Mouse (Mus musculus): Measurements from ENCODE around the gene Akap2.

The Akap2 gene

GRCm38 (mm10) chr4:57703574-57704470 is 13.6 kb upstream of the Akap2 start:
- DNase-seq, result no peak

DNA sequence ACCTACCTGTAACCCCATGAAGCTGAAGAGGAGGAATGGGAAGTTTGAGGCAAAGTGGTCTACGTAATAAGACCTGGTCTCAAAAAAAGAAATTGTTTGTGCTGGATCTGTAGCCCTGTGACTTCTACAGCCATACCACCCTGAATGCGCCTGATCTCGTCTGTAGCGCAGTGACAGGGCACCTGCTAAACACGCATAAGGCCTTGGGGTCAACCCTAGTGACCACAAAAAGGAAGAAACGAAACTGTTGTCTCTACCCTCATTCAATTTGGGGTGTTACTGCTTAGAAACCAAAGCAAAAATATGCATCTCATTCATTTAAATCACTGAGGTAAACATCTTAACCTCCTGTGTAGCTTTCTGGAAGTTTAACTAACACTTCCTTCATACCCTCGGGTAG is 12.9 kb upstream of the Akap2 start:
- no peak for DNase-seq

GRCm38 (mm10) chr4:57715849-57716248 is 1.6 kb upstream of the Akap2 start:
- no peak for DNase-seq

- DNase-seq, result no peak
Observed at GRCm38 (mm10) chr4:57716735-57717134, 722 bp upstream of the Akap2 start.

DNA sequence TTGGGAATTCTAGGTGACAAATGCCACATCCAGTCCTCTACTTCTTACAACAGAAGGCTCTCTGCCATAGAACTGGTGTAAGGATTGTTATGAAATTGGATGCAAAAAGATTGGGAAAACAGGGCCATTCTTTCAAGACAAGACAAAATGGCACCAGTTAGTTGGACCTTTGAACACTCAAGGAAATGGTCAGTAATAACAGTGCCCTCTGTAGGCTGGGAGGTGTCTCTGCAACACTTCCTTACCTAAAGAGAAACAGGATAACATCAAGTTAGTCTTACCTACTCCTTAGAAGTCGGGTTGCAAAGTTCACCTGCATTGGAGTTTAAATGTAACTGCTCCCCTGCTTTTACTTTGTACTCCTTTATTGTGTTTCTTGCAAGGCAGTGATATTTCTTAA is 1.9 kb downstream of the Akap2 start:
- no peak for DNase-seq

- DNase-seq, result no peak
Observed at GRCm38 (mm10) chr4:57720869-57721361, 3.5 kb downstream of the Akap2 start.

DNA sequence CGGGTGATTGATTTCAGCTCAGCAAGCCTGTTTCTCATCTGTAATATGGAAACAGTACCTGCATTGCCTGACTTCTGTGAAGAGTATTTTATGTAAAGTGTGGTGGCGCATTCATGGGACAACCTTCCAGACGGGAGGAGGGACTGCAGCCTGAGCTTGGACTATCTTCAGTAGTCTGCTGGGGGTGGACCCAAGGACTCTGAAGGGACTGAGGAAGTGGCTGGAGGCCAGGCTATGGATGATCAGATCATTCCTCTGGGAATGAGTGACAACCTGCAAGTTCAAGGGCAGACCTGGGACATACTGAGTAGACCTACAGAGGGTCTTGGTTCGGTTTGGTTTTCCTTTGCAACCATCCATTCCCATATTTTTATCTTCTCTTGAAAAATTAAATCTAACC is 4.8 kb downstream of the Akap2 start:
- DNase-seq, result no peak

GRCm38 (mm10) chr4:57723659-57724058 is 6.2 kb downstream of the Akap2 start:
- DNase-seq, result no peak

- DNase-seq, result no peak
Observed at GRCm38 (mm10) chr4:57725569-57725968, 8.1 kb downstream of the Akap2 start.

GRCm38 (mm10) chr4:57728611-57729183 is 11.2 kb downstream of the Akap2 start:
- no peak for DNase-seq

GRCm38 (mm10) chr4:57730047-57730446 is 12.6 kb downstream of the Akap2 start:
- no peak for DNase-seq

DNA sequence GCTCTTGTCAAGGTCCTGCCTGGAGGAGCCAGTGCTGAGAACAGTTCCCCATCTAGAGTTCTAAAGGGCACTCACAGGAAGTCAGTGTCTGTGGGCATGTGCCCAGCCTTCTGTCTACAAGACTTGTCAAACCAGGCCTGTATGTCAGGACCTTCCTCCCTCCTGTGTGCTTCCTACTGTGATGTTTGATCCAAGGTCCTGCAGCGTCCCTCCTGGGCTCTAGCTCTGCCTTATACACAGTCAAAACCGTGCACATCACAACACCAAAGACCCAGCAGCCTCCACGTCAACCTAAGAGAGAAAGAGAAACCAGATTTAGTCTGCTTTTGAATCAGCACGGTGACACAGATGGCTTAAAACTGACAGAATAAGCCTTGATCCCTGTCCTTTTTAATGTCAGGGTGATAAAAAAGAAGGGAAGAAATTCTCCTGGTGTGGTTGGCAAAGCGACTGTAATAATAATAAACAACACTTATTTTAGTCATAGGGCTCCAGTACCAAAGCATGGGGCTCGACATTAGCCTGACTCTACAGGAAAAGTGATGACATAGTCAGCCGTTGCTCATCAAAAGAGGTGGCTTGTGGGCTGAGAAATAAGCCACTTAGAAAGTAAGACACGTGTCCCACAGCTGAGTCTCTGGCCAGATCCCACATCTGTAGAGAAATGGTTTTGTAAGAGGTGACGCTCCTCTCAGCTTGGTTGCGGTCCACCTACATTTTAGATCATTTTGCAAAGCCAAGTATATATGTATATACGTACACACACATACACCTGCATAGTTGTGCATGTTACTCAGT is 13.5 kb downstream of the Akap2 start:
- DNase-seq, result no peak

DNA sequence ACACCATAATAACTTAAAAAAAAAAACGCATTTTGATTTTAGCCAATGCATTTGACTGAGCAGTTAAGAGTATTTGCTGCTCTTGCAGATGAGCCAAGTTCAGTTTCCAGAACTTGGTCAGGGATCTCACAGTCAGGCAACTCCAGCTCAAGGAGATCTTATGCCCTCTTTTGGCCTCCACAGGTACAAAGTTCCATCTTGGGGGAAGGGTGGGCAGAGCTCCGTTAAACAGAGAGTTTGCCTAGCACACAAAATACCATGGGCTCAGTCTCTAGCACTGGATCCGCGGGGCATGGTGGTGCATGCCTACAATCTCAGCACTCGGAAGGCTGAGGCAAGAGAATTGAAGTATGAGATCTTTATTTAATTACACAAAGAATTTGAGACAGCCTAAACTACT is 14.9 kb downstream of the Akap2 start:
- DNase-seq, result no peak

DNA sequence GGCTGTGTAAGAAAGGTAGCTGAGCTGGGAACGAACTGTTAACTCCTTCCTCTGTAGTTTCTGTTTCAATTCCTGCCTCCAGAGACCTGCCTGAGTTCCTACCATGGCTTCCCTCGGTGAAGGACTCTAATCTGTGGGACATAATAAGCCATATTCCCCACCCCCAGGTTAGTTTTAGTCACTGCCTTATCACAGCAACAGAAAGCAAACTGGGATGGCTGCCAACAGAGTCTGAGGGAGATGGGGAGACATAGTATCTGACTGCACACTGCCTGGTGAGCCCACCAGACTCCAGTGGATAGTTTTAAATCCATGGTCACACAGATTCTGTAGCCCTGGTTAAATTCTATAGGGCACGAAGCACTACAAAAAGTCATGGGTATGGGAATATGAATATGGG is 16.0 kb downstream of the Akap2 start:
- DNase-seq, result no peak

DNA sequence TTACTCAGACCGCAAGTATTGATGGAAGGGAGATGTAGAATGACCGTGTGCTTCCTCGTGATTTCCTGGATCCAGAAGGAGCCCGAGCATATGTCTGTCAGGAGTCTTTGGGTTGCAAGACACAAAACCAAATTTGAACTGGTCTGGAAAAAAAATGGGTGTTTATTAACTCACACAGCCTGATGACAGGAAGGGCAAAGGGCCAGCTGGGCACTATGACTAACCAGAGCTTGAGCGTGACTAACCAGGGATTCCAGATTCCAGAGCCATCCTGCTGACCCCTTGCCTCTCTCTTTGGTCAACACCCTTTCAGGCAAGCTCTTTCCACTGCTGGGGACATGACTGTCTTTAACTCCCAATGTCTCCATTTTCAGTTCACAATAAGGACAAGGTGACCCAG is 18.0 kb downstream of the Akap2 start:
- DNase-seq, result no peak

DNA sequence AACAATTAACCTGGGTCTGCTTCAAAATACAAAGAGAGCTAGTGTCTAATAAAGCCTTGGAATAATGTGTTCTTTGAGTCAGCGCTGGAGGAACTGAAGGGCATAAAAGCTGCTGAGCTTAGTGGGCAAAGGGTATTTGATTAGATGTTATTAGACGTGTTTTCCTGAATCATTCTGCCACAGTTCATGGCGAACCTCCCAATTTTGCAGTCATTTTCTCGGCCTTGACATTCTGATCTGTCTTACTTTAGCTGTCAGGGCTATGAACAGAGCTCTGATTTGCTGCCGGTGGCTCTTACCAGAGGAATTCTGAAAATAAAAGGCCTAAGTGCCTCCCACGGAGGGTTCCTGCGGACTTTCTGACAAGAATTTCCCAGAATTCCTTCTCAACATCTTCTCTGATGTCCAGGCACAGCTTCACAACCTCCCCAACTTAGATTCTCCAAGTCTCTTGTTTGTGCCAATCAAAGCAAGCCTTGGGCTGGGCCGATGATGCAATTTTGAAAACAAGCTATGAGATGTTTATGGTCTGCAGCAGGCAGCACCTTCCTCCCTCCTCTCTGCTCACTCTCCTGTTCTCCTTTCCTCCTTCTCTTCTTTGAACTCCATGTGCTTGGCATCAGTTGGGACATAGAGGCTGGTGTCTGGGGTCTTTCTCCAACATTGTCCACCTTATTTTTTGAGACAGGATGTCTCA is 21.5 kb downstream of the Akap2 start:
- no peak for DNase-seq

DNA sequence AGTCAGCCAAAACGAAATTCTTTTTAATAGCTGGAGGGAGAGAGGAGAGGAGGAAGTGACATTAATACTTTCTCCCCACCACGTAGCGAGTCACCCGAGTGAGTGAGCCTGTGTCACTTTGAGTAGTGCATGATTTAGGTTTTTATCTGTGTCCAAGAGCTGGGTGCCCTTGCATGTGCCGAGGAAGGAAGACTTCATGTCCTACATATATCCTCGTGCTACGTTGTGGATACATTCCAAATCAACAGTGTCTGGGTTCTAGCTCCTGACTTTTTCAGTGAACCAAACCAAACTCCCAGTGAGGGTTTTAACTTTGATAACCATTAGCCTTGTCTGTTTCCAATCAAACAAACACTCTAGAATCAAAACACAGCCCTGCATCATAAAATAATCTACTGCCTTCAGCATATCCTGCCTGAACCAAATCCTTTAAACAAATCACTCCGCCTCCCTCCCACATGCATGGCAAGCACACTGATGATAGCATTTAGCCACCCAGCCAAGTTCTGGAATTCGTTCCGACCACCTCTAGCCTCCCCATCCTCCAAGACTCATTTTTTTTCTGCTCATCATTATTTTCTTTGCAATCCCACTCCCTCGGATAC is 26.0 kb downstream of the Akap2 start:
- no peak for DNase-seq

- DNase-seq, result no peak
Observed at GRCm38 (mm10) chr4:57750651-57751050, 33.2 kb downstream of the Akap2 start.

DNA sequence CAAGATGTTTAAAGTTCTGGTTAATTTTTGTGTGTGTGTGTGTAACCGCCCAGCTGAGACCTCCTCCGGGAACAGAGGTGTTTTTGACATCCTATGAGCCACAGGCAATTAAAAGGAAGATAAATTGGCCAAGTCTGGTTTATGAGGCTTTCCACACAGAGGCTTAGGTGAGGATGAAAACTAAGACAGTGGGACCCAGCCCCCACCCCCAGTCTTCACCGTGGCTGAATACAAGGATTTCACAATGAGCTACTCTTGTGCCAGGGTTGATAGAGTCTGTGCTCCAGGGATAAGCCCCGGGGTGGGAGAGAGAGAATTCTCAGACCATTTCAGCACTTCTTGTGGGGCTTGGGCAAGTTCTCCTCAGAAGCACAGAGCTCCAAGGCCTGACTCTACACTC is 33.6 kb downstream of the Akap2 start:
- DNase-seq, result no peak

GRCm38 (mm10) chr4:57751566-57751965 is 34.1 kb downstream of the Akap2 start:
- DNase-seq, result no peak

GRCm38 (mm10) chr4:57755085-57755484 is 37.6 kb downstream of the Akap2 start:
- no peak for DNase-seq

- no peak for DNase-seq
Observed at GRCm38 (mm10) chr4:57757997-57758396, 40.5 kb downstream of the Akap2 start.

GRCm38 (mm10) chr4:57762424-57762823 is 45.0 kb downstream of the Akap2 start:
- no peak for DNase-seq

All from cerebellum, adult 9-10 months (tissue).